Mouse (Mus musculus) heart, postnatal 0 days (tissue): ENCODE measurements around the gene Pptc7. TPM values are rescaled to one million over a fixed set of nuclear protein-coding genes. Genes with fewer than 3 reads are reported as not detected.
"Not testable (repeated sequence)": the region's sequence is repeated elsewhere in the genome, so short reads cannot be mapped to it uniquely, and the experiment has no call there.

ENCODE experiments used
- ATAC-seq: fragments of 200-750 bp; cut with Nextera tagmentation; 2 replicates; pipeline ENCODE4 v1.8.0; 2017; ENCODE audit warnings: low read depth, moderate number of reproducible peaks, moderate library complexity; ENCODE audit not compliant: insufficient read depth
- DNase-seq: peaks from one replicate; pipeline ENCODE4 v3.0.0-alpha.2; 2016; ENCODE audit warnings: low spot score
- H3K27ac ChIP-seq: fragments of 300-500 bp; sonication (generic); 2 replicates; pipeline ENCODE4 v1.5.1; 2014; ENCODE audit warnings: low read depth, mild to moderate bottlenecking
- H3K27me3 ChIP-seq: fragments of 300-500 bp; sonication (generic); 2 replicates; pipeline ENCODE4 v1.6.1; 2014; ENCODE audit warnings: low read length, mixed read lengths; ENCODE audit not compliant: control insufficient read depth, insufficient read depth
- H3K36me3 ChIP-seq: fragments of 300-500 bp; sonication (generic); replicated peaks from 2 replicates; pipeline ENCODE4 v1.6.1; 2014; ENCODE audit warnings: low read length, mixed read lengths; ENCODE audit not compliant: control insufficient read depth, insufficient read depth
- H3K4me1 ChIP-seq: fragments of 300-500 bp; sonication (generic); 2 replicates; pipeline ENCODE4 v1.6.1; 2014; ENCODE audit warnings: antibody characterized with exemption; ENCODE audit not compliant: control insufficient read depth, insufficient read depth
- H3K4me2 ChIP-seq: fragments of 300-500 bp; sonication (generic); 2 replicates; pipeline ENCODE4 v1.6.1; 2014; ENCODE audit warnings: low read depth, mild to moderate bottlenecking, low read length, moderate library complexity
- H3K4me3 ChIP-seq: fragments of 300-500 bp; sonication (generic); 2 replicates; pipeline ENCODE4 v1.5.1; 2014; ENCODE audit warnings: low read depth, low read length
- H3K9ac ChIP-seq: fragments of 300-500 bp; sonication (generic); replicated peaks from 2 replicates; pipeline ENCODE4 v1.6.1; 2014; ENCODE audit warnings: low read depth, low read length, mixed read lengths
- H3K9me3 ChIP-seq: fragments of 300-500 bp; sonication (generic); replicated peaks from 2 replicates; pipeline ENCODE4 v1.6.1; 2016; ENCODE audit warnings: low read length; ENCODE audit not compliant: control insufficient read depth
- CTCF ChIP-seq: IDR thresholded peaks from 2 replicates; pipeline ENCODE4 v1.5.1; 2016; ENCODE audit warnings: antibody characterized with exemption, control low read depth, low read depth
- EP300 ChIP-seq: IDR thresholded peaks from 2 replicates; pipeline ENCODE4 v1.6.1; 2016; ENCODE audit warnings: antibody characterized with exemption, low read depth
- WGBS: fragments of 180-500 bp; shearing (Covaris S2); extraction: QIAGEN DNeasy Blood & Tissue Kit; methylation state at CpG from one replicate; pipeline ENCODE4 v1.1.7; 2014; 5-methylcytosine and 5-hydroxymethylcytosine counted together
- polyA plus RNA-seq: library from polyadenylated mRNA; unstranded; fragments of >200 nt; fragmentation: Nextera tagmentation; extraction: Ambion mirVana; gene quantifications from 2 replicates; pipeline ENCODE4 v1.2.1, GENCODE M21; 2015
- total RNA-seq: library from RNA; depleted of rRNA; stranded (reverse); fragments of >200 nt; gene quantifications from 2 replicates; pipeline ENCODE4 v1.2.3, GENCODE M21; 2014; ENCODE audit warnings: low replicate concordance

The Pptc7 gene
- total and polyA plus RNA-seq, 2 experiments from 2014 or later, result 20.5 to 33.9 TPM

- DNase-seq (no peak), ATAC-seq (no peak)
- no peak for TF ChIP-seq EP300
- TF ChIP-seq CTCF, result no peak
- Histone ChIP-seq H3K4me1 (peaks cover 18% of the 10 kb centered on the region), H3K4me2 (no peak overlapping the region), H3K27ac (no peak overlapping the region; the same call in 1 of the 2 replicates), H3K9me3 (no peaks in the 10 kb centered on the region), H3K9ac (no peak overlapping the region), H3K27me3 (no peaks in the 10 kb centered on the region), H3K36me3 (peaks cover 36% of the 10 kb centered on the region), H3K4me3 (no peak overlapping the region)
- WGBS, result 82% methylated on average over 4 of the region's 4 CpGs
Observed at GRCm38 (mm10) chr5:122312346-122312745, 28.2 kb downstream of the Pptc7 start.

GRCm38 (mm10) chr5:122312942-122313684 lies 28.9 kb downstream of the Pptc7 start:
- Histone ChIP-seq H3K4me1 (peaks cover 23% of the 10 kb centered on the region), H3K27ac (no peak overlapping the region; the same call in 1 of the 2 replicates), H3K4me3 (no peak overlapping the region), H3K9me3 (no peaks in the 10 kb centered on the region), H3K36me3 (peaks cover 39% of the 10 kb centered on the region), H3K4me2 (no peak overlapping the region), H3K27me3 (no peaks in the 10 kb centered on the region), H3K9ac (no peak overlapping the region)
- no peak for TF ChIP-seq CTCF
- TF ChIP-seq EP300, result no peak
- WGBS, result 86% methylated on average over 17 of the region's 17 CpGs
- ATAC-seq (no peak), DNase-seq (no peak)

- TF ChIP-seq CTCF (peak; percentile 40), EP300 (peak; percentile 72; the same call in 1 of the 2 replicates)
- no peaks in the 10 kb centered on the region for H3K27me3 ChIP-seq
- peak overlapping the region; percentile 90 for H3K27ac ChIP-seq
- no peak overlapping the region; the same call in 1 of the 2 replicates for H3K4me2 ChIP-seq
- H3K9me3 ChIP-seq, result no peaks in the 10 kb centered on the region
- H3K36me3 ChIP-seq, result peaks cover 31% of the 10 kb centered on the region; the same call in 1 of the 2 replicates
- ATAC-seq (peak; percentile 89), DNase-seq (peak; percentile 85)
- H3K4me1 ChIP-seq, result peaks cover 34% of the 10 kb centered on the region
- WGBS, result 30% methylated on average over 20 of the region's 20 CpGs
- H3K4me3 ChIP-seq, result no peak overlapping the region
- H3K9ac ChIP-seq, result 0 out of 2 replicates have a peak overlapping the region, but pooled peaks have one; percentile 19
Observed at GRCm38 (mm10) chr5:122314966-122315667, 31.0 kb downstream of the Pptc7 start.

GRCm38 (mm10) chr5:122317329-122318045 lies 33.3 kb downstream of the Pptc7 start:
- Histone ChIP-seq H3K27ac (peak overlapping the region; percentile 99), H3K36me3 (peaks cover 41% of the 10 kb centered on the region), H3K9ac (0 out of 2 replicates have a peak overlapping the region, but pooled peaks have one; percentile 7), H3K4me1 (peaks cover 40% of the 10 kb centered on the region), H3K4me3 (no peak overlapping the region), H3K27me3 (no peaks in the 10 kb centered on the region), H3K9me3 (no peaks in the 10 kb centered on the region), H3K4me2 (peak overlapping the region; percentile 3; the same call in 1 of the 2 replicates)
- no peak for ATAC-seq
- no peak for DNase-seq
- WGBS, result 44% methylated on average over 11 of the region's 11 CpGs
- TF ChIP-seq EP300 (no peak), CTCF (no peak)

- no peak overlapping the region for H3K4me2 ChIP-seq
- H3K4me1 ChIP-seq, result peaks cover 40% of the 10 kb centered on the region
- H3K9ac ChIP-seq, result no peak overlapping the region
- peak overlapping the region; percentile 99 for H3K27ac ChIP-seq
- DNase-seq, result no peak
- H3K4me3 ChIP-seq, result no peak overlapping the region
- no peaks in the 10 kb centered on the region for H3K9me3 ChIP-seq
- no peak for TF ChIP-seq EP300
- peak; percentile 51 for TF ChIP-seq CTCF
- WGBS, result 63% methylated on average over 3 of the region's 3 CpGs
- H3K27me3 ChIP-seq, result no peaks in the 10 kb centered on the region
- H3K36me3 ChIP-seq, result peaks cover 42% of the 10 kb centered on the region
- ATAC-seq, result no peak
Observed at GRCm38 (mm10) chr5:122318100-122318499, 33.9 kb downstream of the Pptc7 start.

- peaks cover 39% of the 10 kb centered on the region for H3K36me3 ChIP-seq
- WGBS, result 54% methylated on average over 3 of the region's 3 CpGs
- not testable (repeated sequence) for H3K4me2 ChIP-seq, DNase-seq, H3K4me3 ChIP-seq, H3K9me3 ChIP-seq, ATAC-seq, H3K27me3 ChIP-seq
- H3K27ac ChIP-seq, result peak overlapping the region; percentile 99
- H3K9ac ChIP-seq, result 0 out of 2 replicates have a peak overlapping the region, but pooled peaks have one; percentile 45
- H3K4me1 ChIP-seq, result peaks cover 40% of the 10 kb centered on the region
Observed at GRCm38 (mm10) chr5:122318976-122319375, 34.8 kb downstream of the Pptc7 start.
